Mouse (Mus musculus): ENCODE measurements around the gene Ephx1. TPM values are rescaled to one million over a fixed set of nuclear protein-coding genes. Genes with fewer than 3 reads are reported as not detected.

The Ephx1 gene
- polyA plus RNA-seq (2012; fragmentation: generic; extraction: Trizol): 60.6 TPM
- long read RNA-seq, experiment 1, transcript Ephx1-201 (9 exons, 1,741 nt): major isoform, 151 of 189 reads
- long read RNA-seq, experiment 1, partial matches to known transcripts: 26 of 189 reads
- long read RNA-seq, experiment 1, other reads (novel, unspliced or antisense): 9 of 189 reads
- long read RNA-seq, experiment 2, transcript Ephx1-201 (9 exons, 1,741 nt): major isoform, 91 of 99 reads
- long read RNA-seq, experiment 2, partial matches to known transcripts: 0 of 99 reads
- long read RNA-seq, experiment 2, other reads (novel, unspliced or antisense): 7 of 99 reads

DNA sequence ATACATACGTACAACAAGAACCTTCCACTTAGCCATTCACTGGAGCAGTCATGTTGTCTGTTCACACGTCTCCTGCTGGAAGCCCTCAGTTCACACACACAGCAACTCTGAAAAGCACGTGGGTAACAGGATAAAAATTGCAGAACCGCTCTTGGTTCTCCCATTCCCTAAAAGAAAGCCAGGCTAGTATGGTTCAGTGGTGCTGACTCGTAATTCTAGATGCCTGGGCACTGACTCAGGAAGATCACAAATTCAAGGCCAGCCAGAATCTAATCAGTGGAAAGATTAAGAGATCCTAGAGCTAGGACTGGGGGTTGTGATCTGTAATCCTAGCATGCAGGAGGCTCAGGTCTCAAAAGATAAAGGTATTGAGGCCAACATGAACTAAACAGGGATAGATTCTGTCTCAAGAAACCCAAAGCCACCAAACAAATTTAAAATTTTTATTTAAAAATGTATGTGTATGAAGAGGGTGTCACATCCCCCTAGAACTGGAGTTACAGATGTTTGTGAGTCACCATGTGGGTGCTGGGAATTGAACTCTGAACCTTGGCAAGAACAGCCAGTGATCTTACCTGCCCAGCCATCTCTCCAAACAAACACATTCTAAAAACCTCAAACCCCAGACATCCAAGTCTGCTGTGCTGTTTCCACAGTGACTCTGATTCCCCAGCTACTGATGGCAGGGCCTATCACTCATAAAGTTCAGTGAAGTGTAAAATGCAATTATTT, at the start of gene Ephx1:
Gene Ephx1 (minus strand): TSS at position 149 of the 732 bp plus-strand sequence.
- no peak within 1 kb of the TSS for H3K4me3 ChIP-seq (ENCODE audit: insufficient read depth, poor library complexity, severe bottlenecking)
- no peak within 1 kb of the TSS for H3ac ChIP-seq (ENCODE audit: control insufficient read depth, insufficient read length, low read depth)
- no peaks in the 10 kb centered on the region for H3K79me2 ChIP-seq (ENCODE audit: control insufficient read depth, insufficient read depth)
- no peaks in the 10 kb centered on the region for H3K79me3 ChIP-seq (ENCODE audit: low read depth)
- H3K27me3 ChIP-seq (ENCODE audit: control insufficient read depth, insufficient read depth, insufficient read length): peaks cover 8% of the 10 kb centered on the region
- H3K36me3 ChIP-seq (ENCODE audit: control insufficient read depth, insufficient read depth): no peaks in the 10 kb centered on the region
- TF ChIP-seq MYOG (IDR thresholded peaks at IDR 0.05; ENCODE audit: control insufficient read depth, extremely low read depth, insufficient read length) (no peak), USF1 (IDR thresholded peaks at IDR 0.05; ENCODE audit: low read depth) (no peak), CEBPB (IDR thresholded peaks at IDR 0.05; ENCODE audit: low read depth) (no peak), MAX (IDR thresholded peaks at IDR 0.05) (no peak), FOSL1 (IDR thresholded peaks at IDR 0.05; ENCODE audit: insufficient read depth, low read length, poor library complexity, severe bottlenecking) (no peak), MYOD1 (IDR thresholded peaks at IDR 0.05; ENCODE audit: control insufficient read depth, insufficient read length, low read depth) (no peak), CTCF (IDR thresholded peaks at IDR 0.05; ENCODE audit: control insufficient read depth, insufficient read depth, insufficient read length) (no peak)

DNA sequence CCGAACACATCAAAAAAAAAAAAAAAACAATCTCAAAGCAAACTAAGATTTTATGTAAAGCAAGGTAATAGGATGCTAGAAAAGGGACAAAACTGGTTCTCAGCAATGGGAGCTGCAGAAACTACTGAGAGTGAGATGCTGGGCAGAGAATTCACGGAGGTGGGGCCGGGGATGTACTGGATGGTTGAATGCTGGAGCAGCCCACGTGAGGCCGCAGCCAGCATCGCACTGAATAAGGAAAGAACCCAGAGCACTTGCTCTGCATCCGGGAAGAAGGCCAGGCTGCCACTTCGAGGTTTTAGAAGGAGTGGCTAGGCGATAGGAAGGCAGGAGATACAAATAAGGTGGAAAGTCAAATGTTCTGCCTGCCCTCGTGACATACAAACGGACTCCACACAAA, 49.0 kb upstream of the Ephx1 start:
- Histone ChIP-seq H3K79me3 (ENCODE audit: low read depth) (no peaks in the 10 kb centered on the region), H3K27me3 (ENCODE audit: control insufficient read depth, insufficient read depth, insufficient read length) (peaks cover 48% of the 10 kb centered on the region), H3K36me3 (ENCODE audit: control insufficient read depth, insufficient read depth) (no peaks in the 10 kb centered on the region), H3K79me2 (ENCODE audit: control insufficient read depth, insufficient read depth) (no peaks in the 10 kb centered on the region), H3K4me3 (ENCODE audit: insufficient read depth, poor library complexity, severe bottlenecking) (no peak overlapping the region), H3ac (ENCODE audit: control insufficient read depth, insufficient read length, low read depth) (no peak overlapping the region)
- no peak for TF ChIP-seq MAX (IDR thresholded peaks at IDR 0.05)
- no peak for TF ChIP-seq CEBPB (IDR thresholded peaks at IDR 0.05; ENCODE audit: low read depth)
- TF ChIP-seq MYOD1 (IDR thresholded peaks at IDR 0.05; ENCODE audit: control insufficient read depth, insufficient read length, low read depth): no peak
- TF ChIP-seq FOSL1 (IDR thresholded peaks at IDR 0.05; ENCODE audit: insufficient read depth, low read length, poor library complexity, severe bottlenecking): no peak
- no peak for TF ChIP-seq MYOG (IDR thresholded peaks at IDR 0.05; ENCODE audit: control insufficient read depth, extremely low read depth, insufficient read length)
- no peak for TF ChIP-seq CTCF (IDR thresholded peaks at IDR 0.05; ENCODE audit: control insufficient read depth, insufficient read depth, insufficient read length)
- no peak for TF ChIP-seq USF1 (IDR thresholded peaks at IDR 0.05; ENCODE audit: low read depth)

DNA sequence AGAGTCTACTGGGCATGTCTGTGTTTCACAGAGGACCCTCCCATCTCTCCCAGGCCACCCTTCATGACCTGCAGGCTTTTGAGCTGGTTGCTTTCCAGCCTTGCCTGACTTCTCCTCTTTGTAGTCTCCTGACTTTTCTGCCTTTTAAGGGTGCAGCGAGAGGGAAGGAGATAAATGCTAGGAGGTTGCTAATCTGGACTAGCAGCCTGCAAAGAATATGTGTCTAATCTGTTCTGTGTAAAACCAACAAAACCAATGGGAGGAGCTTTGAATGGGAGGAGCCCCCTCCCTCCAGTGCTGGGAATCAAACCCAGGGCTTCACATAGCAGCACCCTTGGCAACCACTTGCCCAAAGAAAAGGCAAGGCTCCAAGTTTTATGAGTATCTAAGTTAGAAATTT, 47.6 kb upstream of the Ephx1 start:
- Histone ChIP-seq H3K4me3 (ENCODE audit: insufficient read depth, poor library complexity, severe bottlenecking) (no peak overlapping the region), H3K79me3 (ENCODE audit: low read depth) (no peaks in the 10 kb centered on the region), H3K27me3 (ENCODE audit: control insufficient read depth, insufficient read depth, insufficient read length) (peaks cover 44% of the 10 kb centered on the region), H3K79me2 (ENCODE audit: control insufficient read depth, insufficient read depth) (no peaks in the 10 kb centered on the region), H3ac (ENCODE audit: control insufficient read depth, insufficient read length, low read depth) (no peak overlapping the region), H3K36me3 (ENCODE audit: control insufficient read depth, insufficient read depth) (no peaks in the 10 kb centered on the region)
- TF ChIP-seq USF1 (IDR thresholded peaks at IDR 0.05; ENCODE audit: low read depth) (no peak), CEBPB (IDR thresholded peaks at IDR 0.05; ENCODE audit: low read depth) (no peak), FOSL1 (IDR thresholded peaks at IDR 0.05; ENCODE audit: insufficient read depth, low read length, poor library complexity, severe bottlenecking) (no peak), MYOD1 (IDR thresholded peaks at IDR 0.05; ENCODE audit: control insufficient read depth, insufficient read length, low read depth) (no peak), MAX (IDR thresholded peaks at IDR 0.05) (no peak), MYOG (IDR thresholded peaks at IDR 0.05; ENCODE audit: control insufficient read depth, extremely low read depth, insufficient read length) (no peak), CTCF (IDR thresholded peaks at IDR 0.05; ENCODE audit: control insufficient read depth, insufficient read depth, insufficient read length) (no peak)

DNA sequence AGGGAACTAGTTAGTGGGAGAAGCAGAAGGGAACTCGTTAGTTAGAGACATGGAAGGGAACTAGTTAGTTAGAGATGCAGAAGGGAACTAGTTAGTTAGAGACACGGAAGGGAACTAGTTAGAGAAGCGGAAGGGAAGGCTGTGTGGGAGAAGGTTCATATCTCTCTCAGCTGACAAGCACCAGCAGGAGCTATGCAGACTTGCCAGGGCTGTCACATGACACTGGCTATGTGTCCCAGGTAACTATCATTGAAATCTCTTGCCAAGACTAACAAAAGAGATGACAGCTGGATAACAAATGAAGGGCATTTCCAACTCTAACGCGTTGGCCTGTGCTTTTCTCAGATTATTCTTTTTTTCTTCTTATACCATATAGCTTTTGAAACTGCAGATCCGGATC, 43.9 kb upstream of the Ephx1 start:
- H3K36me3 ChIP-seq (ENCODE audit: control insufficient read depth, insufficient read depth): no peaks in the 10 kb centered on the region
- TF ChIP-seq MYOG (IDR thresholded peaks at IDR 0.05; ENCODE audit: control insufficient read depth, extremely low read depth, insufficient read length): no peak
- TF ChIP-seq MYOD1 (IDR thresholded peaks at IDR 0.05; ENCODE audit: control insufficient read depth, insufficient read length, low read depth): no peak
- no peak for TF ChIP-seq USF1 (IDR thresholded peaks at IDR 0.05; ENCODE audit: low read depth)
- no peak for TF ChIP-seq CEBPB (IDR thresholded peaks at IDR 0.05; ENCODE audit: low read depth)
- TF ChIP-seq MAX (IDR thresholded peaks at IDR 0.05): no peak
- TF ChIP-seq CTCF (IDR thresholded peaks at IDR 0.05; ENCODE audit: control insufficient read depth, insufficient read depth, insufficient read length): no peak
- TF ChIP-seq FOSL1 (IDR thresholded peaks at IDR 0.05; ENCODE audit: insufficient read depth, low read length, poor library complexity, severe bottlenecking): no peak
- H3K27me3 ChIP-seq (ENCODE audit: control insufficient read depth, insufficient read depth, insufficient read length): peaks cover 37% of the 10 kb centered on the region
- no peak overlapping the region for H3K4me3 ChIP-seq (ENCODE audit: insufficient read depth, poor library complexity, severe bottlenecking)
- no peak overlapping the region for H3ac ChIP-seq (ENCODE audit: control insufficient read depth, insufficient read length, low read depth)
- H3K79me2 ChIP-seq (ENCODE audit: control insufficient read depth, insufficient read depth): no peaks in the 10 kb centered on the region
- H3K79me3 ChIP-seq (ENCODE audit: low read depth): no peaks in the 10 kb centered on the region

DNA sequence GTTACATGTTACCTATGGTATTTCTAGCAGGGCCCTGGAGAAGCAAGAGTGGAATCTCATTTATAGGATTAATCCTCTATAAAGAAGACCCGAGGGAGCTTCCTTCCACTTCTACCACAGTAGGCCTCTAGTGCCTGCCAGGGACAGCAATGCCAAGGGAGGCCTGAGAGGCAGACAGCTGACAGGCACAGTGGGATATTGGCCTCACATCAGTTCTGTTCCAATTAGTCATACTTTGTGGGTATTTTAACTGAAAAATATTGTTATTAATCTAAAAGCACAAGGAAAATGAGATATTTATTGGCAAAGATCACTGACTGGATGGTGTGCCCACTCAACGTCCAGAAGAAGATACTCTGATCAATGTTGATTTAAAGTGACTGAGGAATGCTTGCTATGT, 43.3 kb upstream of the Ephx1 start:
- H3K27me3 ChIP-seq (ENCODE audit: control insufficient read depth, insufficient read depth, insufficient read length): peaks cover 31% of the 10 kb centered on the region

More for the DNA sequence above, 43.3 kb upstream of the Ephx1 start:
- Histone ChIP-seq H3K4me3 (ENCODE audit: insufficient read depth, poor library complexity, severe bottlenecking) (no peak overlapping the region), H3K79me2 (ENCODE audit: control insufficient read depth, insufficient read depth) (no peaks in the 10 kb centered on the region), H3ac (ENCODE audit: control insufficient read depth, insufficient read length, low read depth) (no peak overlapping the region), H3K36me3 (ENCODE audit: control insufficient read depth, insufficient read depth) (no peaks in the 10 kb centered on the region), H3K79me3 (ENCODE audit: low read depth) (no peaks in the 10 kb centered on the region)
- no peak for TF ChIP-seq CEBPB (IDR thresholded peaks at IDR 0.05; ENCODE audit: low read depth)

Measured in C2C12 (cell line).